Mouse (Mus musculus): ENCODE results near the gene B4galt7. TPM values are rescaled to one million over a fixed set of nuclear protein-coding genes. Genes with fewer than 3 reads are reported as not detected.
A peak's percentile ranks its signal among the peaks of the same experiment; 100 is the strongest.

The B4galt7 gene
- total RNA-seq, 2 experiments from 2014 or later, result 0.77 to 4.3 TPM

DNA sequence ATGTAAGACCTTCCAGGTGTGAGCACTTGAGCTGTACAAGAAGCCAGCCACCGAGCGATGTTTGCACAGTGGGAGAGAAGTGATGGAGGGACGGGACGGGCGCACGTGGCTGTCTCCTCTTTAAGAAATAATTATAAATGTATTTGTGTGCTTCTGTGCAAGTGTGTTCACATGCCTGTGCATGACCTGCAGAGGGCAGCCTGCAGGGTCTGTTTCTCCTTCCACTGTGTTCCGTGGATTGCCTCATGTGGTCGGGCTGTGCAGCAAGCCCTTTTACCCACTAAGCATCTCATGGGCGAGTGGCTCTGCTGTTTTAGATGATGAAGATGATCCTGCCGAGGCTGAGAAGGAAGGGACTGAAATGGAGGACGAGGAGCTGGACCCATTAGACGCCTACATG lies 50.4 kb downstream of the B4galt7 start:
- ATAC-seq (replicated peaks; ENCODE audit: low FRiP score, poor library complexity, severe bottlenecking), result no peak

GRCm38 (mm10) chr13:55650980-55651379 lies 51.3 kb downstream of the B4galt7 start:
- peak; percentile 50; the same call in 1 of the 2 replicates for ATAC-seq (replicated peaks; ENCODE audit: low FRiP score, poor library complexity, severe bottlenecking)

Other genes starting within 250 kb of the B4galt7 start
- gene Lman2, start 237.1 kb upstream of the B4galt7 start, total RNA-seq (2015; ENCODE audit: low replicate concordance), result 19.6 and 20.2 TPM in 2 replicates
- 31.8 and 33.4 TPM in 2 replicates for gene Lman2, start 237.1 kb upstream of the B4galt7 start, total RNA-seq (2017; ENCODE audit: low replicate concordance)
- gene Rgs14, start 230.2 kb upstream of the B4galt7 start, total RNA-seq (2015; ENCODE audit: low replicate concordance), result 9.0 and 14.2 TPM in 2 replicates
- 7.8 and 7.9 TPM in 2 replicates for gene Rgs14, start 230.2 kb upstream of the B4galt7 start, total RNA-seq (2017; ENCODE audit: low replicate concordance)
- not detected in 2 replicates for gene Slc34a1, start 201.7 kb upstream of the B4galt7 start, total RNA-seq (2015; ENCODE audit: low replicate concordance)
- gene Slc34a1, start 201.7 kb upstream of the B4galt7 start, total RNA-seq (2017; ENCODE audit: low replicate concordance), result not detected in 2 replicates
- gene Pfn3, start 184.7 kb upstream of the B4galt7 start, total RNA-seq (2015; ENCODE audit: low replicate concordance), result not detected in 2 replicates
- gene Pfn3, start 184.7 kb upstream of the B4galt7 start, total RNA-seq (2017; ENCODE audit: low replicate concordance), result not detected in 2 replicates
- gene F12, start 173.1 kb upstream of the B4galt7 start, total RNA-seq (2015; ENCODE audit: low replicate concordance), result not detected in 2 replicates
- gene F12, start 173.1 kb upstream of the B4galt7 start, total RNA-seq (2017; ENCODE audit: low replicate concordance), result not detected in 2 replicates
- gene Grk6, start 154.8 kb upstream of the B4galt7 start, total RNA-seq (2015; ENCODE audit: low replicate concordance), result 24.2 and 25.2 TPM in 2 replicates
- 33.4 and 38.2 TPM in 2 replicates for gene Grk6, start 154.8 kb upstream of the B4galt7 start, total RNA-seq (2017; ENCODE audit: low replicate concordance)
- gene Prr7, start 135.6 kb upstream of the B4galt7 start, total RNA-seq (2015; ENCODE audit: low replicate concordance), result not detected in 2 replicates
- gene Prr7, start 135.6 kb upstream of the B4galt7 start, total RNA-seq (2017; ENCODE audit: low replicate concordance), result not detected in 2 replicates
- gene Dbn1, start 111.8 kb upstream of the B4galt7 start, total RNA-seq (2015; ENCODE audit: low replicate concordance), result 0.42 TPM in 1 of 2 replicates, not detected in the other
- not detected in 2 replicates for gene Dbn1, start 111.8 kb upstream of the B4galt7 start, total RNA-seq (2017; ENCODE audit: low replicate concordance)
- 1.7 and 1.9 TPM in 2 replicates for gene Pdlim7, start 86.2 kb upstream of the B4galt7 start, total RNA-seq (2015; ENCODE audit: low replicate concordance)
- gene Pdlim7, start 86.2 kb upstream of the B4galt7 start, total RNA-seq (2017; ENCODE audit: low replicate concordance), result 2.4 and 2.9 TPM in 2 replicates
- gene Dok3, start 70.6 kb upstream of the B4galt7 start, total RNA-seq (2015; ENCODE audit: low replicate concordance), result 11.9 and 19.2 TPM in 2 replicates
- 12.5 and 12.9 TPM in 2 replicates for gene Dok3, start 70.6 kb upstream of the B4galt7 start, total RNA-seq (2017; ENCODE audit: low replicate concordance)
- 1.3 and 3.6 TPM in 2 replicates for gene Ddx41, start 63.2 kb upstream of the B4galt7 start, total RNA-seq (2015; ENCODE audit: low replicate concordance)
- 14.1 and 17.6 TPM in 2 replicates for gene Ddx41, start 63.2 kb upstream of the B4galt7 start, total RNA-seq (2017; ENCODE audit: low replicate concordance)
- gene Fam193b, start 28.8 kb upstream of the B4galt7 start, total RNA-seq (2015; ENCODE audit: low replicate concordance), result 35.9 and 38.6 TPM in 2 replicates
- gene Fam193b, start 28.8 kb upstream of the B4galt7 start, total RNA-seq (2017; ENCODE audit: low replicate concordance), result 18.0 and 23.7 TPM in 2 replicates
- gene Tmed9, start 26.2 kb upstream of the B4galt7 start, total RNA-seq (2015; ENCODE audit: low replicate concordance), result 16.3 and 23.4 TPM in 2 replicates
- gene Tmed9, start 26.2 kb upstream of the B4galt7 start, total RNA-seq (2017; ENCODE audit: low replicate concordance), result 25.1 and 34.2 TPM in 2 replicates
- 12.9 and 14.6 TPM in 2 replicates for gene Caml, start 23.1 kb downstream of the B4galt7 start, total RNA-seq (2015; ENCODE audit: low replicate concordance)
- 6.4 and 26.3 TPM in 2 replicates for gene Caml, start 23.1 kb downstream of the B4galt7 start, total RNA-seq (2017; ENCODE audit: low replicate concordance)
- 32.6 and 35.4 TPM in 2 replicates for gene Ddx46, start 35.1 kb downstream of the B4galt7 start, total RNA-seq (2015; ENCODE audit: low replicate concordance)
- gene Ddx46, start 35.1 kb downstream of the B4galt7 start, total RNA-seq (2017; ENCODE audit: low replicate concordance), result 36.6 and 42.2 TPM in 2 replicates
- gene B230219D22Rik, start 93.2 kb downstream of the B4galt7 start, total RNA-seq (2015; ENCODE audit: low replicate concordance), result 15.2 and 23.6 TPM in 2 replicates
- gene B230219D22Rik, start 93.2 kb downstream of the B4galt7 start, total RNA-seq (2017; ENCODE audit: low replicate concordance), result 15.1 and 19.1 TPM in 2 replicates
- 10.4 and 11.5 TPM in 2 replicates for gene Txndc15, start 114.8 kb downstream of the B4galt7 start, total RNA-seq (2015; ENCODE audit: low replicate concordance)
- 4.2 and 7.0 TPM in 2 replicates for gene Txndc15, start 114.8 kb downstream of the B4galt7 start, total RNA-seq (2017; ENCODE audit: low replicate concordance)
- 12.5 TPM in 1 of 2 replicates, not detected in the other for gene Pcbd2, start 127.5 kb downstream of the B4galt7 start, total RNA-seq (2015; ENCODE audit: low replicate concordance)
- 11.2 and 24.4 TPM in 2 replicates for gene Pcbd2, start 127.5 kb downstream of the B4galt7 start, total RNA-seq (2017; ENCODE audit: low replicate concordance)
- not detected in 2 replicates for gene Catsper3, start 184.7 kb downstream of the B4galt7 start, total RNA-seq (2015; ENCODE audit: low replicate concordance)
- gene Catsper3, start 184.7 kb downstream of the B4galt7 start, total RNA-seq (2017; ENCODE audit: low replicate concordance), result not detected in 2 replicates
- 0.58 TPM in 1 of 2 replicates, not detected in the other for gene Pitx1, start 236.3 kb downstream of the B4galt7 start, total RNA-seq (2015; ENCODE audit: low replicate concordance)
- not detected in 2 replicates for gene Pitx1, start 236.3 kb downstream of the B4galt7 start, total RNA-seq (2017; ENCODE audit: low replicate concordance)

Measured in erythroblast, adult 5-6 weeks (primary cell).